7 mouse cellular contexts compared by ENCODE assay signal in the genomic region with DNA sequence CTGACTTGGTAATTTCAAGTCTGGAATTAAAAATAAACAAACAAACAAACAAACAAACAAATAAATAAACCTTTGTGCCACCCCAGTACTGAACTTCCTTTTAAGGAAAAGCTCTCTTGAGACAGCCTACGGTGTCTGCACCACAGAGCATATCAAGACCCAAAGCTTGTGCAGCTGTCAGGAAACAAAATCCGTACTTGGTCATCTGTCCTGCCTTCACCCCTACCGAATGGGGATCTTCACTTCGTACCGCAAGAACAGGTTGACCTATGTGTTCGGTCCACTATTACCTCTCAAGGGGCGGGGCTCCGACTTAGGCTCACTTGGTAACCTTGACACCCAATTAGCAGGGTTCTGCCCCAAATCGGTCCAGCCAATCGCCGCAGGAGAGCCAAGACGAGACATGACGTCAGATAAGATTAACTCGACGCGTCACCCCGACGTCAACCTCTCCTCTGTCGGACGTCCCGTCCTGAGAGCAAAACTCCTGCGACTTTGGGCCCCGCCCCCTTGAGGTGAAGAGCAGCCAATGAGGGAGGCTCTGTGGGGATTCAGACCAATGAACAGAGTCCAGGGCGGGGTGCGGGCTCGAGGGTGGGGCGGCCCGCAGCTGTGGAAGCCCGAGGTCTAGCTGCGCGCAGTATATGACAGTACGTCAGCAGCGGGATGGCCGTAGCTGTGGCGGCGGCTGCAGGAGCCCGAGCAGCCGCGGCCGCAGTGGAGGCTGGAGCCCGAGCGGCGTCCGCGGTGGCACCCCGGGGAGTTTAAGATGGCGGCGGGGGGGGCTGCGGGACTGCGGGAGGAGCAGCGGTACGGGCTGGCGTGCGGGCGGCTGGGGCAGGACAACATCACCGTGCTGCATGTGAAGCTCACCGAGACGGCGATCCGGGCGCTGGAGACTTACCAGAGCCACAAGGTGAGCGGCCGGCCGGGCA. TPM values are rescaled to one million over a fixed set of nuclear protein-coding genes. Genes with fewer than 3 reads are reported as not detected.
DNase-seq lines count a peak whose midpoint lies in the region; ATAC-seq lines count a peak whose summit lies in the region.

No protein-coding gene starts in this region.

- H3K9ac ChIP-seq in embryonic facial prominence, embryonic 11.5 days (replicated peaks; ENCODE audit: low read length): peak overlapping the region; percentile 67
- H3K9ac ChIP-seq in midbrain, embryonic 14.5 days (replicated peaks; ENCODE audit: low read length): peak overlapping the region; percentile 57

- ATAC-seq in embryonic facial prominence, embryonic 11.5 days (replicated peaks; ENCODE audit: insufficient number of reproducible peaks, low FRiP score, low TSS enrichment, low read depth): peak; percentile 100
- ATAC-seq in granulocyte monocyte progenitor cell, adult 5-6 weeks (replicated peaks; ENCODE audit: poor library complexity, severe bottlenecking): peak; percentile 82
- peak; percentile 99 for ATAC-seq in midbrain, embryonic 14.5 days (ENCODE audit: low FRiP score, low TSS enrichment)

- WGBS in embryonic facial prominence, embryonic 11.5 days: 7% methylated on average over 58 of the region's 64 CpGs
- 7% methylated on average over 63 of the region's 64 CpGs for WGBS in limb, embryonic 10.5 days
- WGBS in midbrain, embryonic 14.5 days: 7% methylated on average over 63 of the region's 64 CpGs

- DNase-seq in adrenal gland, postnatal 14 days: peak; percentile 97
- peak; percentile 94 for DNase-seq in embryonic facial prominence, embryonic 11.5 days (ENCODE audit: low spot score)
- peak; percentile 99 for DNase-seq in kidney, adult 11 months
- DNase-seq in limb, embryonic 10.5 days (ENCODE audit: low spot score): peak; percentile 90
- DNase-seq in midbrain, embryonic 14.5 days: peak; percentile 92
- peak; percentile 90 to 91 for DNase-seq in spleen, adult 18-20 months

- no peaks in the 10 kb centered on the region for H3K4me1 ChIP-seq in embryonic facial prominence, embryonic 11.5 days (ENCODE audit: control insufficient read depth, insufficient read depth, low read length)
- H3K4me1 ChIP-seq in limb, embryonic 10.5 days: peaks cover 11% of the 10 kb centered on the region
- peaks cover 6% of the 10 kb centered on the region; the same call in 1 of the 2 replicates for H3K4me1 ChIP-seq in midbrain, embryonic 14.5 days (ENCODE audit: control insufficient read depth, insufficient read depth, low read length)

- peak overlapping the region; percentile 72 for H3K4me3 ChIP-seq in embryonic facial prominence, embryonic 11.5 days (ENCODE audit: low read depth, low read length)
- peak overlapping the region; percentile 81 for H3K4me3 ChIP-seq in limb, embryonic 10.5 days
- H3K4me3 ChIP-seq in midbrain, embryonic 14.5 days (replicated peaks; ENCODE audit: low read depth, low read length): peak overlapping the region; percentile 68

- H3K4me2 ChIP-seq in embryonic facial prominence, embryonic 11.5 days (ENCODE audit: low read depth, low read length): peak overlapping the region; percentile 82
- H3K4me2 ChIP-seq in midbrain, embryonic 14.5 days (ENCODE audit: low read length): peak overlapping the region; percentile 84

- H3K27me3 ChIP-seq in embryonic facial prominence, embryonic 11.5 days (ENCODE audit: control insufficient read depth, insufficient read depth, low read length): no peaks in the 10 kb centered on the region
- peaks cover 26% of the 10 kb centered on the region for H3K27me3 ChIP-seq in limb, embryonic 10.5 days (ENCODE audit: low read depth, poor library complexity, severe bottlenecking)
- peaks cover 7% of the 10 kb centered on the region; the same call in 1 of the 2 replicates for H3K27me3 ChIP-seq in midbrain, embryonic 14.5 days (ENCODE audit: control insufficient read depth, insufficient read depth, low read length)

- H3K27ac ChIP-seq in embryonic facial prominence, embryonic 11.5 days (replicated peaks; ENCODE audit: low read depth, low read length): no peak overlapping the region
- peak overlapping the region; percentile 83 for H3K27ac ChIP-seq in limb, embryonic 10.5 days
- H3K27ac ChIP-seq in midbrain, embryonic 14.5 days (replicated peaks; ENCODE audit: low read depth, low read length): 0 out of 2 replicates have a peak overlapping the region, but pooled peaks have one; percentile 45

- H3K36me3 ChIP-seq in embryonic facial prominence, embryonic 11.5 days (replicated peaks; ENCODE audit: control insufficient read depth, insufficient read depth, low read depth, low read length): no peaks in the 10 kb centered on the region
- H3K36me3 ChIP-seq in limb, embryonic 10.5 days: no peaks in the 10 kb centered on the region
- no peaks in the 10 kb centered on the region for H3K36me3 ChIP-seq in midbrain, embryonic 14.5 days (ENCODE audit: control insufficient read depth, insufficient read depth, low read length)

- H3K9me3 ChIP-seq in embryonic facial prominence, embryonic 11.5 days (replicated peaks; ENCODE audit: control insufficient read depth, low read length): no peaks in the 10 kb centered on the region
- no peaks in the 10 kb centered on the region for H3K9me3 ChIP-seq in limb, embryonic 10.5 days (replicated peaks)
- no peaks in the 10 kb centered on the region for H3K9me3 ChIP-seq in midbrain, embryonic 14.5 days (ENCODE audit: control insufficient read depth, low read length)

RNA-seq across cellular contexts. Expression of a gene that starts 0.6 kb away (rescaled TPM):
- 54.8 and 85.5 TPM in 2 replicates for total RNA-seq in adrenal gland, postnatal 14 days (2021)
- polyA plus RNA-seq in embryonic facial prominence, embryonic 11.5 days (2014; fragmentation: Nextera tagmentation; extraction: Ambion mirVana): 5.5 and 6.1 TPM in 2 replicates
- 2.4 and 3.5 TPM in 2 replicates for total RNA-seq in granulocyte monocyte progenitor cell, adult 5-6 weeks (2014; fragmentation: Nextera tagmentation)
- 3.6 and 6.7 TPM in 2 replicates for total RNA-seq in granulocyte monocyte progenitor cell, adult 5-6 weeks (2017)
- polyA plus RNA-seq in limb, embryonic 10.5 days (2016; fragmentation: Nextera tagmentation; extraction: Ambion mirVana): 4.0 and 4.2 TPM in 2 replicates
- 1.1 TPM in 2 replicates for polyA plus RNA-seq in midbrain, embryonic 14.5 days (2014; fragmentation: Nextera tagmentation; extraction: Ambion mirVana)
